Mouse (Mus musculus) layer of hippocampus, adult 11-12 months (tissue): Measurements from ENCODE around the gene Gm4187.
"Not testable (repeated sequence)": the region's sequence is repeated elsewhere in the genome, so short reads cannot be mapped to it uniquely, and the experiment has no call there.

ENCODE experiments used
- DNase-seq: peaks from one replicate; pipeline ENCODE4 v3.0.0; 2022; ENCODE audit warnings: low spot score

Gene Gm4187

GRCm38 (mm10) chr7:22329617-22330016, at the start of gene Gm4187:
TSS of gene Gm4187 (minus strand) at chr7:22329717.
- DNase-seq: not testable (repeated sequence)

GRCm38 (mm10) chr7:22370939-22371338, 41.4 kb upstream of the Gm4187 start, which contains the start of gene Gm8660:
TSS of gene Gm8660 (minus strand) at chr7:22371039.
- not testable (repeated sequence) for DNase-seq
